Mouse (Mus musculus) ES-E14 (cell line): ENCODE results near the gene Hist1h2bn. TPM values are rescaled to one million over a fixed set of nuclear protein-coding genes. Genes with fewer than 3 reads are reported as not detected.

ENCODE experiments used
- DNase-seq: peaks from one replicate; pipeline ENCODE4 v3.0.0-alpha.2; 2013; ENCODE audit warnings: low read depth, low spot score
- H3K27ac ChIP-seq: 2 replicates; pipeline ENCODE4 v1.5.1; 2012; ENCODE audit warnings: low read depth, mild to moderate bottlenecking, low read length, moderate library complexity, mixed read lengths; ENCODE audit not compliant: poor library complexity, insufficient read depth, severe bottlenecking
- H3K36me3 ChIP-seq: 2 replicates; pipeline ENCODE4 v1.6.1; 2012; ENCODE audit warnings: mild to moderate bottlenecking, low read length, moderate library complexity, mixed read lengths; ENCODE audit not compliant: control insufficient read depth, poor library complexity, insufficient read depth, severe bottlenecking
- H3K4me1 ChIP-seq, 2 experiments: fragments of 150-350 bp in 1 of 2; sonication (generic) in 1 of 2; 2 replicates each; pipeline ENCODE4 v1.6.1; 2012; ENCODE audit warnings: low read length in 2 of 2, mild to moderate bottlenecking in 1 of 2, mixed read lengths in 1 of 2; ENCODE audit not compliant: control insufficient read depth in 2 of 2, insufficient read depth in 2 of 2, poor library complexity in 1 of 2
- H3K4me3 ChIP-seq, 2 experiments: fragments of 150-350 bp in 1 of 2; sonication (generic) in 1 of 2; 2 replicates each; pipeline ENCODE4 v1.5.1; 2012; ENCODE audit warnings: low read length in 2 of 2, low read depth in 1 of 2, mild to moderate bottlenecking in 1 of 2, mixed read lengths in 1 of 2; ENCODE audit not compliant: insufficient read depth in 1 of 2, poor library complexity in 1 of 2, severe bottlenecking in 1 of 2
- H3K9ac ChIP-seq: 2 replicates; pipeline ENCODE4 v1.6.1; 2012; ENCODE audit warnings: low read depth, mild to moderate bottlenecking, low read length, mixed read lengths; ENCODE audit not compliant: poor library complexity, insufficient read depth, severe bottlenecking
- H3K9me3 ChIP-seq: fragments of 150-350 bp; sonication (generic); 2 replicates; pipeline ENCODE4 v1.6.1; 2012; ENCODE audit warnings: low read depth, mild to moderate bottlenecking, low read length; ENCODE audit not compliant: control insufficient read depth, insufficient read depth
- CHD2 ChIP-seq: IDR thresholded peaks from 2 replicates; pipeline ENCODE4 v1.6.1; 2014; ENCODE audit warnings: mild to moderate bottlenecking, low read depth, low read length, inconsistent platforms
- HCFC1 ChIP-seq: IDR thresholded peaks from 2 replicates; pipeline ENCODE4 v1.6.1; 2012; ENCODE audit warnings: low read length, inconsistent platforms, borderline replicate concordance; ENCODE audit not compliant: insufficient read depth
- MAFK ChIP-seq: IDR thresholded peaks from 2 replicates; pipeline ENCODE4 v1.6.1; 2014; ENCODE audit warnings: mild to moderate bottlenecking, low read depth, low read length, inconsistent platforms; ENCODE audit not compliant: insufficient read depth
- ZC3H11A ChIP-seq: IDR thresholded peaks from 2 replicates; pipeline ENCODE4 v1.6.1; 2012; ENCODE audit warnings: low read depth, mild to moderate bottlenecking, inconsistent platforms, low read length, borderline replicate concordance
- ZNF384 ChIP-seq: IDR thresholded peaks from 2 replicates; pipeline ENCODE4 v1.6.1; 2012; ENCODE audit warnings: low read depth, low read length, inconsistent platforms
- in situ Hi-C, 2 experiments: fragments of 600-800 bp; cut with MboI; formaldehyde crosslinking; loops; one replicate each; pipeline ENCODE4 v1.15.1; 2025; ENCODE audit warnings: low sequenced_read_pairs in 2 of 2, inconsistent platforms in 1 of 2; ENCODE audit not compliant: unreplicated experiment in 2 of 2
- total RNA-seq: library from RNA; depleted of rRNA; stranded (reverse); fragments of 300-350 nt; gene quantifications from 2 replicates; pipeline ENCODE4 v1.2.3, GENCODE M21; 2012

Hist1h2bn gene
- total RNA-seq, 1 experiment, result 496 TPM

DNA sequence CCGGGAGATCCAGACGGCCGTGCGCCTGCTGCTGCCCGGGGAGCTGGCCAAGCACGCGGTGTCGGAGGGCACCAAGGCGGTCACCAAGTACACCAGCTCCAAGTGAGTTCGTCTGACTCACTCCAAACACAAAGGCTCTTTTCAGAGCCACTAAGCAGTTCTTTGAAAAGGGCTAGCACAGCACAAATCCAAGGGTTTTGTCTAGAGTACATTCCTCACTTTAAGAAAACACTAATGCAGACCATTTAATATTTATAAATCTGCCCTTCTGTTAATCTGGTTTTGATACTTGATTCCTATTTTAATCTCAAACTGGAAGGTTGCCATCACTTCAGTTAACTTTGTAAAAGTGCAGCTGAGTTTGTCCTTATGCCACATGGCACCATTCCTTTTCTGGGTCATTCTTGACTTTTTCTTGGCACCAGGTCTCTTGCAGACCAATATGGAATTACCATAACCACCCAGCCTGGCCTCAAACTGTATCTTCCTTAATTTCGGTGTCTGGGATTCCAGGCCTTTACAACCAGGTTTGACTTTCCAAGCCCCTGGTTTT lies 31.5 kb upstream of the Hist1h2bn start:
- Histone ChIP-seq H3K4me1 (no peaks in the 10 kb centered on the region), H3K9me3 (peaks cover 3% of the 10 kb centered on the region), H3K27ac (peak overlapping the region; percentile 71; the same call in 1 of the 2 replicates), H3K36me3 (no peaks in the 10 kb centered on the region), H3K9ac (peak overlapping the region; percentile 65), H3K4me3 (peak overlapping the region in 1 of 2 experiments; percentile 40; a peak in 2 of 4 replicates)
- TF ChIP-seq ZC3H11A, result no peak
- DNase-seq, result no peak
- in situ Hi-C loops, result loop anchor here in 1 of 2 experiments (25.0 kb wide), 1 partner anchor 560 kb away; no protein-coding TSS in a partner anchor

DNA sequence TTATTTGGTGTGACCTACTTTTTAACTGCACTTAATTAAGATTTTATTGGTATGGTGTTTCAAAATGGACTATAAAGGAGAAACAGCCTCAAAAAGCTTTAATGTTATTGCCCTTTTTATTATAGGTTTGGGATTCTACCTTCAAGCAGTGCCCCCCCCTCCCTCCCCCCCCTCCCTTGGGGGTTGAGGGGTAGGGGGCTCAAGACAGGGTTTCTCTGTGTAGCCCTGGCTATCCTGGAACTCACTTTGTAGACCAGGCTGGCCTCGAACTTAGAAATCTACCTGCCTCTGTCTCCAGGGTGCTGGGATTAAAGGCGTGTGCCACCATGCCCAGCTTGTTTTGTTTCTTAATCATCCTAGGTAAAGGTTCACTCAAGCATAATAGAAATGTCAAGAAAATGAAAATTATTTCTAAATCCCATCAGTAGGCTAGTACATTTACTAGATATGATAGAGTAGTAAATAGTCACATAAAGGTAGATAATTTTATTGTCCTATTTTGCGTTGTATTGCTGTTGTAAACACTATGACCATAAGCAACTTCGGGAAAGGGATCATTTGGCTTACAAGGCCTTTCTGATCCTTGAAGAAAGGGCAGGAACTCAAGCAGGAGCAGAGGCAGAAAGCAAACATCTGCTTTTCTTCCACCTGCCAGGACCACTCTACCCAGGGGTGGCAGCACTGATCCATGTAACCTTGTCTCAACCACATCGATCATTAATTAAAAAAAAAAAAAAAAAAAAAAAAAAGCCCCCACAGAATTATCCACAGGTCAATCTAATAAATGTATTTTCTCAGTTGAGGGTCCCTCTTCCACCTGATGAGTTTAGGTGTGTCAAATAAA lies 30.7 kb upstream of the Hist1h2bn start:
- Histone ChIP-seq H3K4me1 (no peaks in the 10 kb centered on the region), H3K9ac (no peak overlapping the region; the same call in 1 of the 2 replicates), H3K27ac (no peak overlapping the region), H3K36me3 (no peaks in the 10 kb centered on the region), H3K9me3 (peaks cover 6% of the 10 kb centered on the region), H3K4me3 (no peak overlapping the region)
- TF ChIP-seq HCFC1, result no peak
- no peak for TF ChIP-seq MAFK
- TF ChIP-seq ZC3H11A, result no peak
- TF ChIP-seq ZNF384, result no peak
- TF ChIP-seq CHD2, result no peak
- DNase-seq, result no peak
- in situ Hi-C loops, result loop anchor here in 1 of 2 experiments (25.0 kb wide), 1 partner anchor 561 kb away; no protein-coding TSS in a partner anchor

DNA sequence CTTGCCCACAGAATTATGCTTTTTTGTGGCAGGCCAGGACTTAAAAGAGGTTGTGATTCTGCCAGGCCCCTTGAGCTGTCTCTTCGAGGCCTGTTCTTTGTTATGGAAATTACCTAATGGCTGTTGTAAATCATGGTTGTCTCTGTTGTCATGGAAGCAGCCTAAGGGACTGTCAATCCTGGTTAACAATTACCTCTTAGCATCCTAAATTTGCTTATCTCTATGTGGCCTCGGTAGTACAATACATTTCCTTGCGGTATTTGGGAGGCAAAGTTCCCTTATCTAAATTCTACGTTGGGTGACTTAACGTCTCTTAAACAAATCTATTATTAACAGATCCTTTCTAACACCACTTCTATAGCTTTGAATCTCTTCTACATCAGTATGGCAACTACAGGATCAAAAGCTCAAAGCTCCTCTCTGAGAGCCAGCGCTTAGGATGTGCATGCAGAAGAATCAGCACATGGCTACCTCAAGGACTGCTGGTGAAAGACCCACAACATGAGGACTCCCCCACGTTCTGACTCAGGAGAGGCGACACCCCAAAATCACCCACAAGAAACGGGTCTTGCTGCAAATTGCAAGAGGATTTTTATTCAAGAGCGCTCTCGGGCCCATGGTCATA lies 25.9 kb upstream of the Hist1h2bn start:
- Histone ChIP-seq H3K36me3 (no peaks in the 10 kb centered on the region), H3K9ac (no peak overlapping the region), H3K27ac (no peak overlapping the region), H3K9me3 (peaks cover 9% of the 10 kb centered on the region), H3K4me3 (no peak overlapping the region), H3K4me1 (no peaks in the 10 kb centered on the region)
- DNase-seq, result no peak
- no peak for TF ChIP-seq MAFK
- no peak for TF ChIP-seq ZC3H11A
- no peak for TF ChIP-seq CHD2
- TF ChIP-seq HCFC1, result no peak
- TF ChIP-seq ZNF384, result no peak
- in situ Hi-C loops, result loop anchor here (25.0 kb wide), 2 partner anchors 309 to 1834 kb away; partner anchors contain the start of genes Hist1h1d (in 2 of the 2), Hist1h2ad (in 2 of the 2), Hist1h2ae (in 2 of the 2) and Hist1h2bf (in 2 of the 2)

DNA sequence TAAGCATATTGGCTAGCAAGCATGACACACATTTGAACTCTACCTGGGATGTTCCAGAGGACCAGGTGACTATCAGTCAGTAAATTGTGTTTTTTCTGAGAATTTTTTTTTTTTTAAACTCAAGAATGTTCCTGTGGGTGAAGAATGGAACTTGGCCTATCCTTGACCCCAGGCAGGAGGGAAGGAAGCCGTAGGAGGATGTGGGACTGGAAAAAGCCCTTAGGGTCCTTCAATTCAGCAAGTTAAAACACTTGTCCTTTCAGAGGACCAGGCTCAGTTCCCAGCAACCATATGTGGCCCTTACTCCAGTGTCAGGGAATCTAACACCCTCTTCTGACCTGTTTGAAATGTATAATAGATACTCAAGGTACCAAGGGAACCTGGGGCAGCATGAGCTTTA lies 24.4 kb upstream of the Hist1h2bn start:
- TF ChIP-seq CHD2, result no peak
- TF ChIP-seq ZNF384, result no peak
- no peak for TF ChIP-seq HCFC1
- in situ Hi-C loops, result loop anchor here (25.0 kb wide), 2 partner anchors 308 to 1833 kb away; partner anchors contain the start of genes Hist1h1d (in 2 of the 2), Hist1h2ad (in 2 of the 2), Hist1h2ae (in 2 of the 2) and Hist1h2bf (in 2 of the 2)
- Histone ChIP-seq H3K4me3 (no peak overlapping the region), H3K9me3 (peaks cover 9% of the 10 kb centered on the region), H3K36me3 (no peaks in the 10 kb centered on the region), H3K4me1 (peaks cover 0 to 2% of the 10 kb centered on the region in 2 experiments; a peak in 1 of 4 replicates), H3K27ac (no peak overlapping the region), H3K9ac (no peak overlapping the region)
- DNase-seq, result no peak
